Mouse (Mus musculus) frontal cortex, adult 2 months (tissue): ENCODE results near the gene Ugt1a8. TPM values are rescaled to one million over a fixed set of nuclear protein-coding genes. Genes with fewer than 3 reads are reported as not detected.
"Not testable (repeated sequence)": the region's sequence is repeated elsewhere in the genome, so short reads cannot be mapped to it uniquely, and the experiment has no call there.

Experiments used
- DNase-seq, 2 experiments: peaks; one replicate each; pipeline ENCODE4 v3.0.0; 2022; ENCODE audit warnings: low spot score in 1 of 2; ENCODE audit errors: extremely low spot score in 1 of 2
- polyA plus RNA-seq: library from polyadenylated mRNA; depleted of rRNA; stranded (reverse); fragments of >200 nt; gene quantifications from 2 replicates; pipeline ENCODE4 v1.2.3, GENCODE M21; 2012; rRNA removed

Ugt1a8 gene
- 0.04 TPM in 1 of 2 replicates, not detected in the other for polyA plus RNA-seq

- no peak for DNase-seq
These were observed at the start of gene Ugt1a8 for GRCm38 (mm10) chr1:88087513-88087912. Ugt1a8 (plus strand) TSS chr1:88087813.

GRCm38 (mm10) chr1:88043044-88043443 is 44.6 kb upstream of the Ugt1a8 start:
- not testable (repeated sequence) for DNase-seq

GRCm38 (mm10) chr1:88044832-88045437 is 42.7 kb upstream of the Ugt1a8 start:
- DNase-seq: not testable (repeated sequence)

- not testable (repeated sequence) for DNase-seq
These were observed 40.2 kb upstream of the Ugt1a8 start for GRCm38 (mm10) chr1:88047408-88047807.

GRCm38 (mm10) chr1:88055088-88055487 is 32.5 kb upstream of the Ugt1a8 start, which contains the start of gene Ugt1a10:
Ugt1a10 (plus strand) TSS chr1:88055388.
- DNase-seq: no peak

GRCm38 (mm10) chr1:88066472-88067102 is 21.0 kb upstream of the Ugt1a8 start:
- not testable (repeated sequence) for DNase-seq

GRCm38 (mm10) chr1:88070495-88070894 is 17.1 kb upstream of the Ugt1a8 start, which contains the start of gene Ugt1a9:
Ugt1a9 (plus strand) TSS chr1:88070800.
- DNase-seq: no peak

- DNase-seq: no peak
These were observed 16.7 kb upstream of the Ugt1a8 start for GRCm38 (mm10) chr1:88070902-88071301.

- no peak for DNase-seq
These were observed 13.1 kb upstream of the Ugt1a8 start for GRCm38 (mm10) chr1:88074471-88074870.

GRCm38 (mm10) chr1:88077128-88077527 is 10.5 kb upstream of the Ugt1a8 start:
- DNase-seq: no peak

GRCm38 (mm10) chr1:88081670-88082069 is 5.9 kb upstream of the Ugt1a8 start:
- no peak for DNase-seq

- DNase-seq: no peak
These were observed 1.5 kb upstream of the Ugt1a8 start for GRCm38 (mm10) chr1:88086125-88086524.

GRCm38 (mm10) chr1:88092341-88092740 is 4.7 kb downstream of the Ugt1a8 start:
- no peak for DNase-seq

GRCm38 (mm10) chr1:88094270-88094676 is 6.7 kb downstream of the Ugt1a8 start:
- DNase-seq: not testable (repeated sequence)

GRCm38 (mm10) chr1:88094941-88095492 is 7.4 kb downstream of the Ugt1a8 start, which contains the start of gene Ugt1a7c:
Ugt1a7c (plus strand) TSS chr1:88095062.
- DNase-seq: peak in 1 of 2 experiments; percentile 1

GRCm38 (mm10) chr1:88098546-88098945 is 10.9 kb downstream of the Ugt1a8 start:
- not testable (repeated sequence) for DNase-seq

GRCm38 (mm10) chr1:88099691-88100090 is 12.1 kb downstream of the Ugt1a8 start:
- DNase-seq: not testable (repeated sequence)

GRCm38 (mm10) chr1:88103019-88103418 is 15.4 kb downstream of the Ugt1a8 start, which contains the start of gene Ugt1a6b:
Ugt1a6b (plus strand) TSS chr1:88103252.
- not testable (repeated sequence) for DNase-seq

- peak in 1 of 2 experiments; percentile 1 for DNase-seq
These were observed 16.3 kb downstream of the Ugt1a8 start for GRCm38 (mm10) chr1:88103697-88104468.

- no peak for DNase-seq
These were observed 17.2 kb downstream of the Ugt1a8 start for GRCm38 (mm10) chr1:88104667-88105430.
